Mouse (Mus musculus): ENCODE results near the gene Ttc1.

DNA sequence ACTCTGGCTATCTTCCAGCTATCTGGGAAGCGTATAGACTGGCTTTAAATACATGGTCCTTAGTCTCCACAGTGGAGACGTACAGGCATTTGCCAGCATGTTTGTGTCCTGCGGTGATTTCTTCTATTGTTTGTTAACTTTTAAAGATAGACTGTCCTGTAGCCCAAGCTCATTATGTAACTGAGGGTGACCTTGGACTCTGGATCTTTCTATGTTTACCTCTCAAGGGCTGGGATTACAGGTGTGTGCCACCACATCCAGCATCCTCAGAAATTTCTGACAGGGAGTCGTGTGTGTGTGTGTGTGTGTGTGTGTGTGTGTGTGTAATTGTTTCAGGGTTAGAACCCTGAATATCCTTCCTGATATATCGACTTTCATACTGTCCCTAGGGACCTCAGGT is 35.3 kb upstream of the Ttc1 start:
- TF ChIP-seq GATA1 (IDR thresholded peaks at IDR 0.05; ENCODE audit: borderline replicate concordance, low read length) = no peak
- TF ChIP-seq FLI1 (IDR thresholded peaks at IDR 0.05; ENCODE audit: low read length) = no peak
